Mouse (Mus musculus): Measurements from ENCODE around the gene Dnaic1. TPM values are rescaled to one million over a fixed set of nuclear protein-coding genes. Genes with fewer than 3 reads are reported as not detected.

The Dnaic1 gene
- polyA plus RNA-seq, 1 experiment: not detected

DNA sequence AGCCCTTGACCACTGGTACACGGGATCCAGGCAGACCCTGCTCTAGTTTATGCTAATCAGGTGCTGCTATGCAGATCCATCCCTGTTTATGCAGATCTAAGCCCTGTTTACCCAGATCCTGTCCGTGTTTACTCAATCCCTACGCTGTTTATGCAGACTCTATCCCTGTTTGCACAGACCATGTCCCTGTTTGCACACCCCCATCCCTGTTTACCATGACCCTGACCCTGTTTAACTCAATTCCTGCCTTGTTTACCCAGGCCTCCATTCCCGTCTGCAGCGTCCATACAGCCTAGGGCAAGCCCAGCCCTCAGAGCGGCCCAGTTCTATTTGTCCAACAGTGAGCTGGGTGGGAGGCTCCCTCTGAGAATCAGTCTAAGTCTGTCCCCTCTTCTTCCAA, 60.6 kb downstream of the Dnaic1 start:
- Histone ChIP-seq H3K4me3 (ENCODE audit: insufficient read depth, low read length) (no peak overlapping the region), H3K27ac (ENCODE audit: insufficient read depth, low read depth, low read length) (no peak overlapping the region), H3K4me1 (ENCODE audit: control insufficient read depth, insufficient read depth, low read length) (peaks cover 40% of the 10 kb centered on the region)
- TF ChIP-seq POLR2A (IDR thresholded peaks at IDR 0.05; ENCODE audit: borderline replicate concordance, low read depth, low read length): no peak
- TF ChIP-seq CTCF (IDR thresholded peaks at IDR 0.05; ENCODE audit: low read depth, low read length): no peak

DNA sequence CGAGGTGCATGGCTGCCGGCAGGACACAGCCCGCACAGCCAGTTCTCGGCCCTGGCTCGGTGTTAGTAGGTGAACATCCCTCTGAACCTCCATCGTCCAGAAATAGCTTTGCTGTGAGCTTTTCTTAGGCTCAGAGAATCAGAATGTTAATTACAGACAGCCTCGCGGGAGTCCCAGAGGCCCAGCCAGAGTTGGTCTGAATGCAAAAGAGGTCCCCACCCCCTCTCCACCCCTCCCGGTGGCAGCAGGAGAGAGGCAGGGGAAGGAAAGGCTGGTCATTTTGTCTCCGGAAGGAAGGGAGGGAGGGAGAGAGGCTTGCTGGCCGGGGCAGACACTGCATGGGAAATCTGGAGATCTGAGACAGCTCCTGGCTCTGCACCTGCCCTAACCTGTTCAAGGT, 61.8 kb downstream of the Dnaic1 start:
- Histone ChIP-seq H3K4me3 (ENCODE audit: insufficient read depth, low read length) (no peak overlapping the region), H3K27ac (ENCODE audit: insufficient read depth, low read depth, low read length) (no peak overlapping the region), H3K4me1 (ENCODE audit: control insufficient read depth, insufficient read depth, low read length) (peaks cover 41% of the 10 kb centered on the region)
- TF ChIP-seq CTCF (IDR thresholded peaks at IDR 0.05; ENCODE audit: low read depth, low read length) (no peak), POLR2A (IDR thresholded peaks at IDR 0.05; ENCODE audit: borderline replicate concordance, low read depth, low read length) (no peak)

- H3K27ac ChIP-seq (ENCODE audit: insufficient read depth, low read depth, low read length): no peak overlapping the region
- TF ChIP-seq CTCF (IDR thresholded peaks at IDR 0.05; ENCODE audit: low read depth, low read length): no peak
- no peak for TF ChIP-seq POLR2A (IDR thresholded peaks at IDR 0.05; ENCODE audit: borderline replicate concordance, low read depth, low read length)
- no peak overlapping the region for H3K4me3 ChIP-seq (ENCODE audit: insufficient read depth, low read length)
- peaks cover 26% of the 10 kb centered on the region for H3K4me1 ChIP-seq (ENCODE audit: control insufficient read depth, insufficient read depth, low read length)
Measured at GRCm38 (mm10) chr4:41633001-41633400, 63.4 kb downstream of the Dnaic1 start.

- no peak for TF ChIP-seq POLR2A (IDR thresholded peaks at IDR 0.05; ENCODE audit: borderline replicate concordance, low read depth, low read length)
- TF ChIP-seq CTCF (IDR thresholded peaks at IDR 0.05; ENCODE audit: low read depth, low read length): no peak
- Histone ChIP-seq H3K4me1 (ENCODE audit: control insufficient read depth, insufficient read depth, low read length) (peaks cover 15% of the 10 kb centered on the region), H3K4me3 (ENCODE audit: insufficient read depth, low read length) (no peak overlapping the region), H3K27ac (ENCODE audit: insufficient read depth, low read depth, low read length) (no peak overlapping the region)
Measured at GRCm38 (mm10) chr4:41634631-41635030, 65.1 kb downstream of the Dnaic1 start.

DNA sequence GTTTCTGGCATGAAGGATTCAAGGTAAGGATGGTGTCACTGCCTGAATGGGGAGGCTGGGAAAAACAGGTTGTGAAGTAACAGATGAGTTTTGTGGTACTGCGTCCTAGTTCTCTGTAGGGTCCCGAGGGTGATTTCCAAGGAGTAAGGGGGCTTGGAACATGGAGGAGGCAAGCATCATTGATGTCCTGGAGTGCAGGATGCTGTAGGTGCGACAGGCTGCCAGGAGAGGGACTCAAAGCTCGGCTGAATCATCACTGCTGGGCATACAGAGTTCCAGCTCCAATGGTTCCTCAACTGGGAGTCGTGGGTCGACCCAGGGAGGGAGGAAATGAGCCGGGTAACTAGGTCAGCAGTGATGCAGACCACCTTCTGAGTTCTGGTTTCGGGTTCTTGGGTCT, 65.6 kb downstream of the Dnaic1 start:
- no peak for TF ChIP-seq POLR2A (IDR thresholded peaks at IDR 0.05; ENCODE audit: borderline replicate concordance, low read depth, low read length)
- TF ChIP-seq CTCF (IDR thresholded peaks at IDR 0.05; ENCODE audit: low read depth, low read length): no peak
- Histone ChIP-seq H3K4me3 (ENCODE audit: insufficient read depth, low read length) (no peak overlapping the region), H3K4me1 (ENCODE audit: control insufficient read depth, insufficient read depth, low read length) (peaks cover 15% of the 10 kb centered on the region), H3K27ac (ENCODE audit: insufficient read depth, low read depth, low read length) (no peak overlapping the region)

DNA sequence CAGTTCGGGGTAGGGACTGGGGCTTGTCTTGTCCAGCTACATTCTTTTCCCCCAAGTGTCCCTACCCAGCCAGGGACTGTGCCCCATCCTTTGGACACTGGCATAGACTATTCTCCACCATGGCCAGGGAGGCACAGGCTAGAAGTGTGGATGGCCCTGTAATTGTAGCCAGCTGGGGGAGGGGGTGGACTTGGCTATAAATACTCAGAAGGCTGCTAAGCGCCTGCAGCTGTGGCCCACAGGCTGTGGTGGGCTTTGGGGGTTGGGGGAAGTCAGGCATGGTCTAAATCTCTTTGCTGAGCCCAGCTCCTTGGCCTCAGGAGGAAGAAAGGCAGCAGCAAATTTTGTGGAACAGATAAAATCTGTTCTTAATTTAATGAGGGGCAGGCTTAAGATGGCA, 66.3 kb downstream of the Dnaic1 start:
- no peak overlapping the region for H3K27ac ChIP-seq (ENCODE audit: insufficient read depth, low read depth, low read length)
- TF ChIP-seq POLR2A (IDR thresholded peaks at IDR 0.05; ENCODE audit: borderline replicate concordance, low read depth, low read length) (no peak), CTCF (IDR thresholded peaks at IDR 0.05; ENCODE audit: low read depth, low read length) (no peak)
- no peak overlapping the region for H3K4me3 ChIP-seq (ENCODE audit: insufficient read depth, low read length)
- H3K4me1 ChIP-seq (ENCODE audit: control insufficient read depth, insufficient read depth, low read length): peaks cover 17% of the 10 kb centered on the region

DNA sequence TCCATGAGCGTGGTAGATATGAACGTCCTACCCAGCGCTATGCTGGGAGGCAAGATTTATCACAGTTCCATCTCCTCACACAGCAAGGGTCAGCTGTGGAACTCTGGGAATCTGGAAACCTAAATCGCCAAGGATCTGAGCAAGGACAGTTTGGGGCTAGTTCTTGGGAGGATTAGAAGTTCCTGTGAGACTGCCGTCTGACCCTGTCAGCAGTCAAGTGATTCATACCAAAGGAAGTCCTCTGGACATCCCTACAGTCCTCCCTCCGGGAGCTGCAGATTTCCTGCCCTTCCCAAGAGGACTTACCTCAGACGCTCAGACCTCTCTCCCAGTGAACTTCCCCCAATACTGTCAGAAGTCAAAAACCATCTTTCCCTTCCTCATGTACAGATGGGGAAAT, 66.8 kb downstream of the Dnaic1 start:
- no peak overlapping the region for H3K27ac ChIP-seq (ENCODE audit: insufficient read depth, low read depth, low read length)

DNA sequence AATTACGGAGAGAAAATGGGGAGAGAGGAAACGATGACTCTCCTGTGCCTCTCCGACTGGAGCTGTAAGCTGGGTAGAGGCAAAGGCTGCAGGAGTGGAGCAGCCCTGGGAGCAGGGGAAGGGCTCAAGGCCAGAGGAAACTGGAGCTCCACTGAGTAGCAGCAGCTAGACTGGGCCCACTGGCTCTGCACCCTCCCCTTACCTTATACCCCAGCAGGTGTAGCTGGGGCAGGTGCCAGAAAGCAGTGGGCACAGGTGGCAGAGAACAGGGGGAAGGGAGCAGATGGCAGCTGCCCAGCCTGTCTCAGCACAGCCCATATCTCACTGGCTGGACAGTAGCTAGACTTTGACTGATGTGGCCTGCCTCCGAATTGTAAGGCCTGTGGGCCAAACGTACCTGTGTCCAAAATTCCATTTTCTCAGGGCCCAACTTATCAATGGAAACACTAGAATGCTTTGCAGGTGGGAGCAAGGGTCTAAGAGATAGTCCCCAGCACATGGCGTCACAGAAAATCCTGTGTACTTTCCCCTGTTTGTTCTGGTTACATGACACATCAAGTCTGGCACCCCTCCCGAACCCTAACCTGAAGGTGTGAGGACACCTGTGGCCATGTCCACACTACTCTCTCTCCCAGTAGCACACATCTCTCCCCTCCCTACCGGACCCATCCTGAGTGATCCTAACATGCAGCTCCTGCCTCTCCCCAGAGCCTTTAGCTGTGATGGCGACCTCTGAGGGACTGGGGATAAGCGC, 67.5 kb downstream of the Dnaic1 start:
- Histone ChIP-seq H3K27ac (ENCODE audit: insufficient read depth, low read depth, low read length) (no peak overlapping the region), H3K4me3 (ENCODE audit: insufficient read depth, low read length) (no peak overlapping the region), H3K4me1 (ENCODE audit: control insufficient read depth, insufficient read depth, low read length) (peaks cover 11% of the 10 kb centered on the region)
- TF ChIP-seq CTCF (IDR thresholded peaks at IDR 0.05; ENCODE audit: low read depth, low read length) (no peak), POLR2A (IDR thresholded peaks at IDR 0.05; ENCODE audit: borderline replicate concordance, low read depth, low read length) (no peak)

More for the DNA sequence above, 66.8 kb downstream of the Dnaic1 start:
- TF ChIP-seq POLR2A (IDR thresholded peaks at IDR 0.05; ENCODE audit: borderline replicate concordance, low read depth, low read length) (no peak), CTCF (IDR thresholded peaks at IDR 0.05; ENCODE audit: low read depth, low read length) (no peak)
- peaks cover 15% of the 10 kb centered on the region for H3K4me1 ChIP-seq (ENCODE audit: control insufficient read depth, insufficient read depth, low read length)
- no peak overlapping the region for H3K4me3 ChIP-seq (ENCODE audit: insufficient read depth, low read length)

DNA sequence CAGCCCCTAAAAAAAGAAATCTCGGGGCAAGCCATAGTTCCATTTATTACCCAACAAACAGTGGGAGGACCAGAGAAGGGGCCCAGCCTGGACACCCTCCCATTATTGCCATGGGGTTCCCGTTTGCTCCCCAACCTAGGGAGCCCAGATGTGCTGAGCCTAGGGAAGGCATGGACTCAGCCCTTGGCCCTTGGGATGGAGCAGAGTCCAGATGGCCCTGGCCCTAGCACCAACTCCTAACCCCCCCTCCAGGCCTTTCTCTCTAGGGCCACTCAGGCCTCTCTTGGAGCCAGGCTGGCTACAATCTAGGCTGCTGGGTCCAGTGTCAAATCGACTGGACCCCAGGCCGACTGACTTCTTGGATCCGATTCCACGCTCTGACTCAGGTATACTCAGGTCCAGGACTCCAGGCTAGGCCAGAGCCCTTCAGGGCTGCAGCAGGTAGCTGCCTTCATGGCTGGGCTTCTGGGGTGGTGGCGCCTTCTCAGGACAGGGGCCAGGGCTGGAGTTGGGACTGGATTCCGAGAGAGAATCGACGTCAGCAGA, 68.7 kb downstream of the Dnaic1 start:
- no peak overlapping the region for H3K4me3 ChIP-seq (ENCODE audit: insufficient read depth, low read length)
- no peak overlapping the region for H3K27ac ChIP-seq (ENCODE audit: insufficient read depth, low read depth, low read length)
- TF ChIP-seq CTCF (IDR thresholded peaks at IDR 0.05; ENCODE audit: low read depth, low read length) (no peak), POLR2A (IDR thresholded peaks at IDR 0.05; ENCODE audit: borderline replicate concordance, low read depth, low read length) (no peak)
- H3K4me1 ChIP-seq (ENCODE audit: control insufficient read depth, insufficient read depth, low read length): peaks cover 11% of the 10 kb centered on the region

DNA sequence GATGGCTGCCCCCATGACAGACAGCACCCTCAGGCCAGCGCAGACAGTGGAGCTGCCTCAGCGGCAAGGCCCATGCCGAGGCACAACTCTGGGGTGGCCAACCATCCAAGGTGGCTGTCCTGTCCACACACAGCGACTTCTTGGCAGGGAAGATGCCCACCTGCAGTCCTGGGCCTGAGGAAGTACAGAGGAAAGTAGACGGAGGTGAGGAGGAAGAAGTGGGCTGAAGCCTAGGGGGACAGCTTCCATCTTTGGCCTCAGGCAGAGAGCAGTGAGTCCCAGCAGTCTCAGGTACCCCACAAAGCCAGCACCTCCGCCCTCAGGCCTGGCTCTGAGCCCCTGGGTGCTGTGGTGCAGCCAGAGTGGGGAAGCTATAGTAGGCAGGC, 69.2 kb downstream of the Dnaic1 start:
- TF ChIP-seq POLR2A (IDR thresholded peaks at IDR 0.05; ENCODE audit: borderline replicate concordance, low read depth, low read length): no peak
- TF ChIP-seq CTCF (IDR thresholded peaks at IDR 0.05; ENCODE audit: low read depth, low read length): no peak
- no peak overlapping the region for H3K27ac ChIP-seq (ENCODE audit: insufficient read depth, low read depth, low read length)
- no peak overlapping the region for H3K4me3 ChIP-seq (ENCODE audit: insufficient read depth, low read length)
- peaks cover 11% of the 10 kb centered on the region for H3K4me1 ChIP-seq (ENCODE audit: control insufficient read depth, insufficient read depth, low read length)

All from bone marrow macrophage, adult 2 months (primary cell).